10 mouse cellular contexts compared by ENCODE assay signal in genomic region chr14:34614551-34614950, GRCm38 (mm10). TPM values are rescaled to one million over a fixed set of nuclear protein-coding genes. Genes with fewer than 3 reads are reported as not detected.
DNase-seq lines count a peak whose midpoint lies in the region; ATAC-seq and TF ChIP-seq lines count a peak whose summit lies in the region.
"Had no signal": no experiment of that assay in that cellular context is flagged by ENCODE, and none has a peak within 500 bp of the region (broad histone marks: within the 10 kb centered on the region; RNA-seq: fewer than 3 reads in every experiment).

No protein-coding gene starts in this region.

- H3K9me3 ChIP-seq in heart, embryonic 11.5 days (replicated peaks; ENCODE audit: control insufficient read depth, low read length), result no peaks in the 10 kb centered on the region
- no peaks in the 10 kb centered on the region for H3K9me3 ChIP-seq in E14TG2a.4 (ENCODE audit: low read length)
- no peaks in the 10 kb centered on the region for H3K9me3 ChIP-seq in forebrain, embryonic 16.5 days (ENCODE audit: control insufficient read depth, low read length)
- no peaks in the 10 kb centered on the region for H3K9me3 ChIP-seq in liver, embryonic 14.5 days (ENCODE audit: control insufficient read depth, low read length)

- peaks cover 12% of the 10 kb centered on the region for H3K27me3 ChIP-seq in heart, embryonic 11.5 days (ENCODE audit: control insufficient read depth, insufficient read depth, low read length)
- H3K27me3 ChIP-seq in E14TG2a.4 (ENCODE audit: insufficient read depth, low read length), result no peaks in the 10 kb centered on the region
- peaks cover 16% of the 10 kb centered on the region for H3K27me3 ChIP-seq in forebrain, embryonic 16.5 days (replicated peaks; ENCODE audit: control insufficient read depth, insufficient read depth, low read length)
- peaks cover 3% of the 10 kb centered on the region; the same call in 1 of the 2 replicates for H3K27me3 ChIP-seq in liver, embryonic 14.5 days (ENCODE audit: control insufficient read depth, insufficient read depth, low read length)

- H3K4me2 ChIP-seq in heart, embryonic 11.5 days, result peak overlapping the region; percentile 57
- H3K4me2 ChIP-seq in forebrain, embryonic 16.5 days (ENCODE audit: low read length), result peak overlapping the region; percentile 29
- H3K4me2 ChIP-seq in liver, embryonic 14.5 days (ENCODE audit: low read depth), result peak overlapping the region; percentile 65

- ATAC-seq in heart, embryonic 11.5 days (replicated peaks; ENCODE audit: insufficient number of reproducible peaks, low FRiP score, low TSS enrichment), result no peak
- no peak for ATAC-seq in forebrain, embryonic 16.5 days
- ATAC-seq in liver, embryonic 14.5 days (ENCODE audit: insufficient read depth), result no peak

- H3K36me3 ChIP-seq in heart, embryonic 11.5 days (ENCODE audit: control insufficient read depth, insufficient read depth, low read length), result no peaks in the 10 kb centered on the region
- no peaks in the 10 kb centered on the region for H3K36me3 ChIP-seq in E14TG2a.4 (ENCODE audit: insufficient read depth, low read length)
- no peaks in the 10 kb centered on the region for H3K36me3 ChIP-seq in forebrain, embryonic 16.5 days (ENCODE audit: control insufficient read depth, insufficient read depth)
- H3K36me3 ChIP-seq in liver, embryonic 14.5 days (replicated peaks; ENCODE audit: control insufficient read depth, insufficient read depth, low read depth), result no peaks in the 10 kb centered on the region

- TF ChIP-seq EP300 in liver, embryonic 14.5 days (IDR thresholded peaks at IDR 0.05; ENCODE audit: low read depth), result no peak

- H3K9ac ChIP-seq in heart, embryonic 11.5 days (ENCODE audit: low read depth, low read length), result no peak overlapping the region
- no peak overlapping the region for H3K9ac ChIP-seq in forebrain, embryonic 16.5 days (replicated peaks; ENCODE audit: low read depth, low read length)
- H3K9ac ChIP-seq in liver, embryonic 14.5 days (replicated peaks), result peak overlapping the region; percentile 31; the same call in 1 of the 2 replicates

- DNase-seq in heart, adult 18-20 months, result no peak
- DNase-seq in liver, embryonic 14.5 days (ENCODE audit: low read depth in 3 of 3, low spot score in 3 of 3), result no peak
- no peak for DNase-seq in urinary bladder, adult 2 months (ENCODE audit: low spot score)
- no peak for DNase-seq in retina, embryonic 14.5 days (ENCODE audit: low spot score)
- no peak for DNase-seq in yolk sac, embryonic 10.5 days (ENCODE audit: low spot score)
- DNase-seq: adrenal gland, postnatal 10 days had no signal

- no peak overlapping the region for H3K27ac ChIP-seq in heart, embryonic 11.5 days (ENCODE audit: low read depth, low read length)
- no peak overlapping the region for H3K27ac ChIP-seq in forebrain, embryonic 16.5 days (ENCODE audit: low read length)
- no peak overlapping the region for H3K27ac ChIP-seq in liver, embryonic 14.5 days

- H3K4me1 ChIP-seq in heart, embryonic 11.5 days (ENCODE audit: control insufficient read depth, insufficient read depth, low read length), result no peaks in the 10 kb centered on the region
- peaks cover 68% of the 10 kb centered on the region for H3K4me1 ChIP-seq in E14TG2a.4 (replicated peaks; ENCODE audit: low read depth, low read length)
- H3K4me1 ChIP-seq in forebrain, embryonic 16.5 days (replicated peaks; ENCODE audit: control insufficient read depth, insufficient read depth, low read length), result peaks cover 4% of the 10 kb centered on the region; the same call in 1 of the 2 replicates
- H3K4me1 ChIP-seq in liver, embryonic 14.5 days (replicated peaks; ENCODE audit: control insufficient read depth in 2 of 2, insufficient read depth in 2 of 2, low read length in 1 of 2), result peaks cover 3 to 7% of the 10 kb centered on the region in 2 experiments

- TF ChIP-seq CTCF in E14TG2a.4 (conservative IDR thresholded peaks at IDR 0.05; ENCODE audit: low read length), result no peak
- TF ChIP-seq CTCF in liver, embryonic 14.5 days (IDR thresholded peaks at IDR 0.05; ENCODE audit: low read depth), result no peak

- 11% methylated on average over 15 of the region's 15 CpGs for WGBS in heart, embryonic 11.5 days (ENCODE audit: insufficient replicate concordance)
- WGBS in forebrain, embryonic 16.5 days, result 9% methylated on average over 15 of the region's 15 CpGs
- 26% methylated on average over 15 of the region's 15 CpGs for WGBS in liver, embryonic 14.5 days (ENCODE audit: insufficient replicate concordance)

- peak overlapping the region; percentile 25 for H3K4me3 ChIP-seq in heart, embryonic 11.5 days (ENCODE audit: low read depth, low read length)
- H3K4me3 ChIP-seq in E14TG2a.4 (replicated peaks; ENCODE audit: low read length), result peak overlapping the region; percentile 68
- H3K4me3 ChIP-seq in forebrain, embryonic 16.5 days (replicated peaks; ENCODE audit: low read length), result no peak overlapping the region
- peak overlapping the region; percentile 40 to 69; a peak in 3 of 4 replicates for H3K4me3 ChIP-seq in liver, embryonic 14.5 days (ENCODE audit: insufficient read depth in 1 of 2, low read depth in 2 of 2, low read length in 2 of 2)

RNA-seq across cellular contexts. Expression of gene Opn4, which starts 14.6 kb away (rescaled TPM):
- polyA plus RNA-seq in heart, embryonic 11.5 days (2014; fragmentation: Nextera tagmentation; extraction: Ambion mirVana), result 4.1 and 4.2 TPM in 2 replicates
- 1 to 10 TPM; 1.9 to 2.5 TPM for total RNA-seq in heart, adult 18-20 months (2021)
- polyA plus RNA-seq in forebrain, embryonic 16.5 days (2015; fragmentation: Nextera tagmentation; extraction: Ambion mirVana), result not detected in 2 replicates
- polyA plus RNA-seq in liver, embryonic 14.5 days (2012; rRNA removed), result not detected in 2 replicates
- not detected in 2 replicates for polyA plus RNA-seq in liver, embryonic 14.5 days (2014; fragmentation: Nextera tagmentation; extraction: Ambion mirVana)
- not detected in 2 replicates for polyA plus RNA-seq in urinary bladder, adult 2 months (2012; rRNA removed)
- total RNA-seq: adrenal gland, postnatal 10 days; layer of hippocampus, adult 18-20 months had no signal

RNA-seq across cellular contexts. Expression of gene Ldb3, which starts 26.1 kb away (rescaled TPM):
- polyA plus RNA-seq in heart, embryonic 11.5 days (2014; fragmentation: Nextera tagmentation; extraction: Ambion mirVana), result 221 and 225 TPM in 2 replicates
- 1,000 to 10,000 TPM; 1,008 to 1,034 TPM for total RNA-seq in heart, adult 18-20 months (2021)
- 0.39 and 0.55 TPM in 2 replicates for polyA plus RNA-seq in forebrain, embryonic 16.5 days (2015; fragmentation: Nextera tagmentation; extraction: Ambion mirVana)
- polyA plus RNA-seq in liver, embryonic 14.5 days (2012; rRNA removed), result 0.03 and 0.07 TPM in 2 replicates
- polyA plus RNA-seq in liver, embryonic 14.5 days (2014; fragmentation: Nextera tagmentation; extraction: Ambion mirVana), result 0.04 and 0.05 TPM in 2 replicates
- polyA plus RNA-seq in urinary bladder, adult 2 months (2012; rRNA removed), result 43.3 and 50.5 TPM in 2 replicates

RNA-seq across cellular contexts. Expression of gene Wapl, which starts 59.2 kb away (rescaled TPM):
- polyA plus RNA-seq in heart, embryonic 11.5 days (2014; fragmentation: Nextera tagmentation; extraction: Ambion mirVana), result 22.2 and 23.7 TPM in 2 replicates
- total RNA-seq in heart, adult 18-20 months (2021), result 10 to 100 TPM; 35.3 to 37.7 TPM
- 18.8 and 21.9 TPM in 2 replicates for polyA plus RNA-seq in forebrain, embryonic 16.5 days (2015; fragmentation: Nextera tagmentation; extraction: Ambion mirVana)
- 12.1 and 25.2 TPM in 2 replicates for polyA plus RNA-seq in liver, embryonic 14.5 days (2012; rRNA removed)
- polyA plus RNA-seq in liver, embryonic 14.5 days (2014; fragmentation: Nextera tagmentation; extraction: Ambion mirVana), result 25.0 and 28.1 TPM in 2 replicates
- polyA plus RNA-seq in urinary bladder, adult 2 months (2012; rRNA removed), result 27.8 and 28.7 TPM in 2 replicates

Comparison
In these comparisons a context has a peak if more than half of its experiments do, and no peak if none do; other contexts are left out.
1. RNA of gene Ldb3, which starts 26.1 kb away (polyA plus RNA-seq): 221 to 225 TPM in heart, embryonic 11.5 days and 43.3 to 50.5 TPM in urinary bladder, adult 2 months; 0.39 to 0.55 TPM in forebrain, embryonic 16.5 days and 0.03 to 0.07 TPM in liver, embryonic 14.5 days; every median in the first group is over 10 times any median in the second.
2. Peak in every context shown above with its lines, with median percentiles within 50 percentile points of each other: H3K4me2 ChIP-seq.